Mouse (Mus musculus): ENCODE data around the gene Rpl10a.

DNA sequence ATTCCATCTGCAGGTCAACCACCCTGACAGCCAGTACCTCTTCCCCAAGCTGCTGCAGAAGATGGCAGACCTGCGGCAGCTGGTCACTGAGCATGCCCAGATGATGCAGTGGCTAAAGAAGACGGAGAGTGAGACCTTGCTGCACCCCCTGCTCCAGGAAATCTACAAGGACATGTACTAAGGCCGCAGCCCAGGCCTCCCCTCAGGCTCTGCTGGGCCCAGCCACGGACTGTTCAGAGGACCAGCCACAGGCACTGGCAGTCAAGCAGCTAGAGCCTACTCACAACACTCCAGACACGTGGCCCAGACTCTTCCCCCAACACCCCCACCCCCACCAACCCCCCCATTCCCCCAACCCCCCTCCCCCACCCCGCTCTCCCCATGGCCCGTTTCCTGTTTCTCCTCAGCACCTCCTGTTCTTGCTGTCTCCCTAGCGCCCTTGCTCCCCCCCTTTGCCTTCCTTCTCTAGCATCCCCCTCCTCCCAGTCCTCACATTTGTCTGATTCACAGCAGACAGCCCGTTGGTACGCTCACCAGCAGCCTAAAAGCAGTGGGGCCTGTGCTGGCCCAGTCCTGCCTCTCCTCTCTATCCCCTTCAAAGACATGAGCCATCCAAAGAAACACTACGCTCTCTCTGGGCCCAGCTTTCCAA, 28.5 kb upstream of the Rpl10a start:
- TF ChIP-seq CTCF (IDR thresholded peaks at IDR 0.05; ENCODE audit: low read depth) (no peak), EP300 (optimal IDR thresholded peaks at IDR 0.05) (no peak)
